Mouse (Mus musculus) kidney, postnatal 14 days (tissue): ENCODE results near the gene Smarce1.
"Not testable (repeated sequence)": the region's sequence is repeated elsewhere in the genome, so short reads cannot be mapped to it uniquely, and the experiment has no call there.

ENCODE experiments used
- DNase-seq: peaks from one replicate; pipeline ENCODE4 v3.0.0; 2022; ENCODE audit warnings: mixed read lengths

The Smarce1 gene

GRCm38 (mm10) chr11:99230261-99231048, at the start of gene Smarce1:
TSS of gene Smarce1 (minus strand) at chr11:99231017.
- peak; percentile 86 for DNase-seq

DNA sequence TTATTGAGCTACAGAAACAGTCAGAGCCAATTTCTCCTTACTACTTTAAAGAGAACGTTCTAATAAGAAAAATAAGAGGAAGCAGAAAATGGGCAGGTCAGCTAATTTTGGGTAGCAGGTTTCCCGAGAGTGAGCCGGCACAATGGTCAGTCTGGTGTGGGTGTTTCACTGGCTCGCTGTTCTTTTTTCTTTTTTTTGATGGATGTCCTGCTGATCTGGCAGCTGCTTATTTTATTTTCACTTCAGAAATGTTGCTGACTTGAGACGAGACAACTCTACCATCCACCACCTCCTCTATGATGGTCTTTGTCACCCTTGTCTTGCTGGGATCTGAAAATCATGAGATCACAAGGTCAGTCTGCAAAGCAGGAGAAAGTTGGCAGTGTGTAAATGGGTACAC, 49.2 kb upstream of the Smarce1 start:
- no peak for DNase-seq

DNA sequence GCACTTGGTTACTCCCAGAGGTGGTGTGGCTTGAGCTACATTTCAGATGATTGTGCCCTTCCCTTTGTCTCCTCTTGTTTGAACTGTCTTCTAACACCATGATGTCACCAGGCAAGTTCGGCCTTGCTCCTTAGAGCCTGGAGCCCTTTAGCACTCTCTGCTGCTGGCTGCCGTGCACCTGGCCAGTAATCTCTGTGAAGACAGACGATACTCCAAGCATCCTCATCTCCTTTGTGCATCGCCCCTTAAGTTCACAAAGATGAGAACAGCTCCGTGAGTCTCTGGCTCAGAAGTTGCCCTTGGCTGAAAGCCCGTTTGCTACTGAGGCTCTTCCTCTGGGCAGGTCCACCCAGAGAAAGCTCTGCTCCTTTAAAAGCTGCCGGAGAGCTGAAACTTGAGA, 46.0 kb upstream of the Smarce1 start:
- DNase-seq: no peak

GRCm38 (mm10) chr11:99275624-99276023, 44.8 kb upstream of the Smarce1 start:
- no peak for DNase-seq

DNA sequence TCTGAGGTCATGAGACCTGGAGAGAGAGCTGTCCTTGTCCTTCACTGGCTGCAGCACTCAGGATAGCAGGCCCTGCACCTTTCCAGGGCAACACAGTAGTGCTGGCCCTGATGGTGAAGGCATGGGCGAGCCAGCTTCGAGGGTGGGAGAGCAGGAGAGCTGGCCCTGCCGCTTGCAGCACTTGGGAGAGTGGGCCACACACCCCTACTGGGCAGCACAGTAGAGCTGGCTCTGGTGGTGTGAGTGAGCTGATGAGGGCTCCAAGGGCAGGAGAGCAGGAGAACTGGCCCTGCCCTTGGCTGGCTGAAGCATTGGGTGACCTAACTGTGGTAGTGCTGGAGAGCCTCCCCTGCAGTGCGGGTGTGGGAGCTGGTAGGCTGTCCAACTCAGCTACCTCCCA, 41.9 kb upstream of the Smarce1 start:
- no peak for DNase-seq

- no peak for DNase-seq
Measured at GRCm38 (mm10) chr11:99269192-99269591, 38.4 kb upstream of the Smarce1 start.

- peak; percentile 66 for DNase-seq
Measured at GRCm38 (mm10) chr11:99265796-99266195, 35.0 kb upstream of the Smarce1 start.

- DNase-seq: peak; percentile 30
Measured at GRCm38 (mm10) chr11:99265220-99265619, 34.4 kb upstream of the Smarce1 start.

GRCm38 (mm10) chr11:99256213-99256612, 25.4 kb upstream of the Smarce1 start:
- no peak for DNase-seq

- DNase-seq: no peak
Measured at GRCm38 (mm10) chr11:99255316-99255715, 24.5 kb upstream of the Smarce1 start.

DNA sequence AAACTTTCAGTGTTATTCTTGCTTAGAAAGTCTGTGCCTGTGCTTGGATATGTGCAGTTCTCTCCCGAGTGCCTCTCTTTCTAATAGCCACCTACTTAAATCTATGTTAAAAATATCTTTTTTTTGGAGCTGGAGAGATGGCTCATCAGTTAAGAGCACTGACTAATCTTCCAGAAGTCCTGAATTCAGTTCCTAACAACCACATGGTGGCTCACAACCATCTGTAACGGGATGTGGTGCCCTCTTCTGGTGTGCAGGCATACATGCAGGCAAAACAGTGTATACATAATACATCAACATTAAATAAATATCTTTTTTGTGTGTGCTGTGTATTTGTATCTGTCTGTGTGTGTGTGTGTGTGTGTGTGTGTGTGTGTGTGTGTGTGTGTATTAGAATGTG, 23.1 kb upstream of the Smarce1 start:
- DNase-seq: no peak

DNA sequence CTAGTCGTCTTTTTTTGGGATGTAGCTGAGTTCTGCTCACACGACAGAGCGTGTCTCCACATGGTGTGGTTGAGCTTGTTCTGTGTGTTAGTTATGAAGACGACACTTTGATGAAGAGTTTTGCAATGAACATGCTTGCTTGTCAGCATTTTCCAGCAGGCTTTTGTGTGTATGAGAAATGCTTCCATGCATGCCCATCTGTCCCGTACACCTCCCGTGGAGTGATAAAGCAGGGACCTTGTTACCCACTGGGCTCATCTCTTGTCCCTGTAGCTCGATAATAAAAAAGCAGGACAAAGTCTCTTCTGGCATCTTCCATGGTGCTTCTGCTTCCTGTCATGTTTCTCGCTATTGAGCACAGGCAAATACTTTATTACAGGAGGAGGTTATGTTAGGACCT, 21.9 kb upstream of the Smarce1 start:
- DNase-seq: no peak

GRCm38 (mm10) chr11:99250666-99251065, 19.8 kb upstream of the Smarce1 start:
- DNase-seq: no peak

GRCm38 (mm10) chr11:99250241-99250640, 19.4 kb upstream of the Smarce1 start:
- no peak for DNase-seq

DNA sequence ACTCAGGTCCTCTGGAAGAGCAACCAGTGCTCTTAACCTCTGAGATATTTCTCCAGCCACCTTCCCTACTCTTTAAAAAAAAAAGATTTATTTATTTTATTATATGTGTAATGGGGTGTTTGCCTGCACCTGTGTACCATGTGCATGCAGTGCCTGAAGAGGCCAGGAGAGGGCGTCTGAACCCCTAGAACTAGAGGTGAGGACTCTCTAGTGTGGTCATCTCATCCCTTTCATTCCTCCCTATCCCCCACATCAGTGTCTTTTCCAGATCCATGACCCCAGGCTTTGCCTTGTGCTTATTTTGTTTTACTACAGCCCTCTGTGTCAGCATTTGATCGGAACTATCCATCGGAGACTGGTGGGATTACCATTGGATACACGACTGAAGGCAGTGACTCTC, 18.3 kb upstream of the Smarce1 start:
- DNase-seq: peak; percentile 6

- no peak for DNase-seq
Measured at GRCm38 (mm10) chr11:99247916-99248315, 17.1 kb upstream of the Smarce1 start.

GRCm38 (mm10) chr11:99244519-99244918, 13.7 kb upstream of the Smarce1 start:
- not testable (repeated sequence) for DNase-seq

DNA sequence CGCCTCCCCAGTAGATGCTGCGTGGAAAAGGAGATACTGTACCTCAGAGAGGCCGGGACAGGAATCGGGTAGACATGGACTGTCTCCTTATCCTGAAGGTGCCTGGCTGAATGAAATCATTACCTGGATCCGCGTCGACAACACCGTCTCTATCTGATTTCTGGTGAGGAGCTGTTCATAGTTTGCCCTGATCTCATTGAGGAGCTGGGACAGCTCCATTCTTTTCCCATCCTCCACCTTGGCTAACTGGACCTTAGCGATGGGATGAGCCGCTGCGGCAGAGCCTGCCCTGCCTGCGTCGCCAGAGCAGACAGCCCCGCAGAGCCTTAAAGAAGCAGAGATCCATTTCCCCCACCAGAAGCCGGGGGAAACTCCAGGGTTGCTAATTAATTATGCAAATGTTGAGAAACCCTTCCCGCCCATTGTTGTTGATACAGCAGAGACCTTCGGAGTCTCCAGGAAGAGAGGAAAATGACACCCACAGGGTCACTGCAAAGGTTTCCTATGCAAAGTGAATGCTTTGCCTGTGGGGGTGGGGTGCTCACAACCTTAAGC, 13.1 kb upstream of the Smarce1 start, which contains the start of gene Krt222:
Gene Krt222 (minus strand): TSS at position 266 of the 555 bp plus-strand sequence.
- peak; percentile 9 for DNase-seq

DNA sequence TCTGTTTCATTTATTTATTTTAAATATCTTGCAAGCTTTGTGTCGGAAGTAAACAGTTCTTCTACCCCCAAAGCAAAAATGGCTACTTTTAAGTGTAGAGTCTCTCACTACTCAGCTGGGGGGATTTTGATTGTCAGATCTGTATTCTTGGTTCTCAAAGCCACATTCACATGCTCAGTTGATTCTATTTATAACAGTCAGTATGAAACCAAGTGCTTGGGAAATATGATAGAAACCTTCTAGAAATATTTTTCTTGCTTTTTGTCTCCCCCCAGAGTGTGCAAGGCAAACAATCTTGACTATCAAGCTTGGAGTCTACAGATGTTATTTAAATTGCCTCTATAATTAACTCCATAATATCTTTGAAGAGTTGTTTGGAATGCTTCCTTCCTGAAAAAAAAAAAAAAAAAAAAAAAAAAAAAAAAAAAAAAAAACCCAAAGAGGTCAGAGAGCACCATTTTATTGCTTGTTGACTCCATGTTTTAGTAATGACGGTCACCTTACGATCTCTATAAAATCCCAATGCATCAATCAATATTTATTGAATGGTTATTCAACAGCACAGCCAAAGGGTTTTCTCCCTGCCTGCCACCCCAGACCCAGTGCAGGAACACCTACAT, 12.5 kb upstream of the Smarce1 start:
- DNase-seq: no peak

- DNase-seq: no peak
Measured at GRCm38 (mm10) chr11:99242056-99242455, 11.2 kb upstream of the Smarce1 start.

DNA sequence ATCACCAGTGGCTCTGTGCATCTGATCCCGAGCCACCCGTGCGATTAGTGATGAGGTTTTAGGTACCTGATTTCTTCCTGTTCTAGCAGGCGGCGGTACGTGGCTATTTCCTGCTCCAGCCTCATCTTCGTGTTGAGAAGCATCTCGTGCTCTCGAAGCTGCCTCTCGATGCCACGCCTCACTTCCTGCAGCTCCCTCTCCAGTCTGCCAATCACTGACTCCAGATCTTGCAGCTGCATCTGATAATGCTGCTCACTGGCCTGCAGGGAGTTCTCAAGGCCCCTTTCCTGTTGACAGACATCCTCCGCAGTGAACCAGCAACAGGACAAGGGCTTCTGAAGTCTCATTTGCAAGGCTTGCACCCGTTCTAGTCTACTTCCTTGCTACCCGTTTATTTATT, 7.7 kb upstream of the Smarce1 start:
- DNase-seq: no peak

DNA sequence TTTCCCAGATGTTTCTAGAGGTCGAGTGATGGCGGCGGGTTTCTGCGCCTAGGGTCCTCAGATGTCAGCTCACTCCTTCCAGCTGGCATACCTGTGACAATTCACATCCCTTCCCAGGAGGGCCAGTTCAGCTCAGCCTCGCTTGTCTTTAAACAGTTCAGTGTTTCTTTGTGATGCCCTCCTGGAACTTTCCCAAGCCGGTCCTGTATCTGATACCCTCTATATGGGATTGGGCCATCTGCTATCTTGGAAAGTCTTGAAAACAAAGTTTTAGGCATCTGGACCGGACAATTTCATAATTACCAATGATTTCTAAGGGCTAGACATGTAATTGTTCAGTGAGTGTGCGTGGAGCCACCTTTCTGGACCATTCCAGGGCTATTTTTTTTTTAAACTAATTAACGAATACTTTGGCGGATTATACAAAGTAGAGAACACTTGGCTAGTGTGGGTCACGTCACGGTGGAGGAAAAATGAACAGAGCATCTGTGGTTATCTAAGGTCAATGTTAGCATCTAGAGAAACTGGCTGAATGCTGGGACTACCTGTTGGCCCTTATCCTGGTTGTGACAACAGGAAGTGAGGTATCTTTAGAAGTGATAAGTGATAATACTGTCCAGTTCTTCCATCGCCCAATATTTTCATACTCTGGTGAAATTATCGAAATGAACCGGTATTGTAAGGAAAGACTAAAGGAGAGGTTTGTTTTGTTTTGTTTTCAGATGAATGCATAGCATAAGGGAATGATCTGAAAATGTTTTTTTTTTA, 416 bp upstream of the Smarce1 start:
- DNase-seq: no peak

DNA sequence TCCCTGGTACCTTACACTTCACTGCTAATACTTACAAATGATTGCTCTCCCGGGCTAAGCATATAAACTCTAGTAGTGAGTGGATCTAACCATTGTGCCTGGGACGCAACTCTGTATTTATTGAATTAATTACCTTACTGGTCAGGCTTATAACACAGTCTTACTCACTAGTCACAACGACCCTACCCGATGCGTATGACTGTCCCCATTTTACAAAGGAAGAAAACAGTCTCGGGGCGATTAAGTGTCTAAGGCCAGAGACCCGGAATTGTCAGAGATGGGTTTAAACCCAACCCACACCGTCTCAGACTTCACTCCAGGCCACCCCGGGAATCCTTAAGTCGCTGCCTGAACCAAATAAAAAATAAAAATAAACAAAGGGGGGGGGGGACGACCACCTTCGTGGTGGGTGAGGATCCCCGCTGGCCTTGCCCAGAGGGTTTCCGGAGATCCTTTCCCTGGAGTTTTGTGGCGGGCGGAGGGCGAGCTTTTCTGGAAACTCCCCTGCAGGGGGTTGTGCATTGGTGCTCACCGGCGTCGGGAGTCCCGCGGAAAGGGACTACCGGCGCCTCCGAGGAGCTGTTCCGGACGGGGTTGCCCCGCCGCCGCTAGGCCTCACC, 1.1 kb downstream of the Smarce1 start:
- DNase-seq: no peak
